Mouse (Mus musculus) embryonic fibroblast, embryonic 13.5 days (primary cell): Measurements from ENCODE around the gene Gm42417. TPM values are rescaled to one million over a fixed set of nuclear protein-coding genes. Genes with fewer than 3 reads are reported as not detected.

Source experiments
- H3K27ac ChIP-seq: 2 replicates; pipeline ENCODE4 v1.5.1; 2012; ENCODE audit warnings: low read length, control low read depth, inconsistent platforms; ENCODE audit not compliant: insufficient read depth
- H3K4me1 ChIP-seq: 2 replicates; pipeline ENCODE4 v1.6.1; 2011; ENCODE audit warnings: low read length; ENCODE audit not compliant: control insufficient read depth, insufficient read depth
- H3K4me3 ChIP-seq: 2 replicates; pipeline ENCODE4 v1.5.1; 2011; ENCODE audit warnings: mild to moderate bottlenecking, control low read depth, low read length; ENCODE audit not compliant: insufficient read depth
- CTCF ChIP-seq: IDR thresholded peaks from 2 replicates; pipeline ENCODE4 v1.5.1; 2011; ENCODE audit warnings: mild to moderate bottlenecking, control low read depth, low read length, moderate library complexity, borderline replicate concordance; ENCODE audit not compliant: insufficient read depth
- POLR2A ChIP-seq: IDR thresholded peaks from 2 replicates; pipeline ENCODE4 v1.6.1; 2011; ENCODE audit warnings: low read depth, mild to moderate bottlenecking, control low read depth, low read length, moderate library complexity
- polyA plus RNA-seq: library from polyadenylated mRNA; stranded (reverse); fragments of >200 nt; gene quantifications from 2 replicates; pipeline ENCODE4 v1.2.4, GENCODE M21; 2011; ENCODE audit warnings: low read depth; ENCODE audit not compliant: missing spikeins, insufficient read length

Gm42417 gene
- 1.6 TPM in 1 of 2 replicates, not detected in the other for polyA plus RNA-seq

- H3K4me3 ChIP-seq: no peak within 1 kb of the TSS
- no peak for TF ChIP-seq POLR2A
- no peak for TF ChIP-seq CTCF
- H3K4me1 ChIP-seq: no peaks in the 10 kb centered on the region
- no peak within 1 kb of the TSS for H3K27ac ChIP-seq
Observed at GRCm38 (mm10) chr1:36539186-36539585, at the start of gene Gm42417. Gene Gm42417 (minus strand): TSS chr1:36539429.

- no peak overlapping the region for H3K4me3 ChIP-seq
- no peaks in the 10 kb centered on the region for H3K4me1 ChIP-seq
- no peak overlapping the region for H3K27ac ChIP-seq
- TF ChIP-seq CTCF: no peak
- TF ChIP-seq POLR2A: no peak
Observed at GRCm38 (mm10) chr1:36587860-36588259, 48.6 kb upstream of the Gm42417 start.

GRCm38 (mm10) chr1:36586288-36586687 lies 47.1 kb upstream of the Gm42417 start:
- H3K4me1 ChIP-seq: no peaks in the 10 kb centered on the region
- H3K4me3 ChIP-seq: no peak overlapping the region
- TF ChIP-seq CTCF: no peak
- no peak for TF ChIP-seq POLR2A
- H3K27ac ChIP-seq: no peak overlapping the region

- H3K4me1 ChIP-seq: no peaks in the 10 kb centered on the region
- no peak overlapping the region for H3K27ac ChIP-seq
- TF ChIP-seq CTCF (no peak), POLR2A (no peak)
- no peak overlapping the region for H3K4me3 ChIP-seq
Observed at GRCm38 (mm10) chr1:36583408-36584116, 44.3 kb upstream of the Gm42417 start.

- no peak for TF ChIP-seq CTCF
- no peak for TF ChIP-seq POLR2A
- no peak overlapping the region for H3K27ac ChIP-seq
- no peaks in the 10 kb centered on the region for H3K4me1 ChIP-seq
- no peak overlapping the region for H3K4me3 ChIP-seq
Observed at GRCm38 (mm10) chr1:36582211-36582610, 43.0 kb upstream of the Gm42417 start.

- no peaks in the 10 kb centered on the region for H3K4me1 ChIP-seq
- no peak for TF ChIP-seq POLR2A
- no peak for TF ChIP-seq CTCF
- no peak overlapping the region for H3K27ac ChIP-seq
- H3K4me3 ChIP-seq: no peak overlapping the region
Observed at GRCm38 (mm10) chr1:36581260-36581659, 42.0 kb upstream of the Gm42417 start.

GRCm38 (mm10) chr1:36580384-36581207 lies 41.4 kb upstream of the Gm42417 start:
- TF ChIP-seq CTCF (no peak), POLR2A (peak; percentile 53)
- Histone ChIP-seq H3K4me3 (no peak overlapping the region), H3K27ac (no peak overlapping the region), H3K4me1 (no peaks in the 10 kb centered on the region)

GRCm38 (mm10) chr1:36579974-36580383 lies 40.8 kb upstream of the Gm42417 start:
- H3K4me1 ChIP-seq: no peaks in the 10 kb centered on the region
- TF ChIP-seq CTCF (no peak), POLR2A (no peak)

GRCm38 (mm10) chr1:36576991-36577675 lies 37.9 kb upstream of the Gm42417 start:
- TF ChIP-seq CTCF (no peak), POLR2A (no peak)
- Histone ChIP-seq H3K27ac (no peak overlapping the region), H3K4me1 (no peaks in the 10 kb centered on the region)

More at GRCm38 (mm10) chr1:36579974-36580383, 40.8 kb upstream of the Gm42417 start:
- no peak overlapping the region for H3K27ac ChIP-seq
- H3K4me3 ChIP-seq: no peak overlapping the region

GRCm38 (mm10) chr1:36575347-36575746 lies 36.1 kb upstream of the Gm42417 start:
- Histone ChIP-seq H3K4me1 (no peaks in the 10 kb centered on the region), H3K27ac (no peak overlapping the region), H3K4me3 (no peak overlapping the region)
- TF ChIP-seq CTCF: no peak
- no peak for TF ChIP-seq POLR2A

More at GRCm38 (mm10) chr1:36576991-36577675, 37.9 kb upstream of the Gm42417 start:
- H3K4me3 ChIP-seq: no peak overlapping the region
